ENCODE assay signal across 8 mouse cellular contexts in genomic region chr5:99202074-99202837, GRCm38 (mm10).
A peak's percentile ranks its signal among the peaks of the same experiment; 100 is the strongest.
DNase-seq lines count a peak whose midpoint lies in the region; ATAC-seq and TF ChIP-seq lines count a peak whose summit lies in the region.

No protein-coding gene starts in this region.

- H3K27me3 ChIP-seq in C2C12 (ENCODE audit: control insufficient read depth, insufficient read depth, insufficient read length) = no peaks in the 10 kb centered on the region
- peaks cover 4% of the 10 kb centered on the region; the same call in 1 of the 2 replicates for H3K27me3 ChIP-seq in heart, embryonic 15.5 days
- peaks cover 7% of the 10 kb centered on the region for H3K27me3 ChIP-seq in liver, embryonic 12.5 days (replicated peaks)

- 52% methylated on average over 15 of the region's 15 CpGs for WGBS in heart, embryonic 15.5 days
- 47% methylated on average over 15 of the region's 15 CpGs for WGBS in liver, embryonic 12.5 days (ENCODE audit: insufficient replicate concordance)

- H3K27ac ChIP-seq in heart, embryonic 15.5 days = no peak overlapping the region
- no peak overlapping the region for H3K27ac ChIP-seq in liver, embryonic 12.5 days

- peak; percentile 52 for DNase-seq in adrenal gland, adult 2 months
- DNase-seq in embryo, embryonic 9.5 days (ENCODE audit: extremely low spot score) = peak; percentile 59
- peak; percentile 62 for DNase-seq in kidney, postnatal 10 days
- DNase-seq in natural killer cell, adult 2 months (ENCODE audit: low spot score in 2 of 2) = peak; percentile 2 to 51
- DNase-seq in thymus, postnatal 14 days = peak; percentile 30

- peak overlapping the region; percentile 55 for H3K4me2 ChIP-seq in heart, embryonic 15.5 days
- peak overlapping the region; percentile 28 for H3K4me2 ChIP-seq in liver, embryonic 12.5 days

- no peak for ATAC-seq in heart, embryonic 15.5 days (replicated peaks; ENCODE audit: insufficient number of reproducible peaks, insufficient read depth, low FRiP score, low read depth)
- ATAC-seq in liver, embryonic 12.5 days = no peak

- no peaks in the 10 kb centered on the region for H3K36me3 ChIP-seq in C2C12 (ENCODE audit: control insufficient read depth, insufficient read depth)
- H3K36me3 ChIP-seq in heart, embryonic 15.5 days = no peaks in the 10 kb centered on the region
- H3K36me3 ChIP-seq in liver, embryonic 12.5 days = no peaks in the 10 kb centered on the region

- no peak overlapping the region for H3ac ChIP-seq in C2C12 (ENCODE audit: control insufficient read depth, insufficient read length, low read depth)

- H3K79me3 ChIP-seq in C2C12 (ENCODE audit: low read depth) = no peaks in the 10 kb centered on the region

- no peaks in the 10 kb centered on the region for H3K9me3 ChIP-seq in heart, embryonic 15.5 days (replicated peaks)
- H3K9me3 ChIP-seq in liver, embryonic 12.5 days (replicated peaks) = no peaks in the 10 kb centered on the region

- no peak overlapping the region for H3K9ac ChIP-seq in heart, embryonic 15.5 days
- no peak overlapping the region for H3K9ac ChIP-seq in liver, embryonic 12.5 days

- no peaks in the 10 kb centered on the region for H3K79me2 ChIP-seq in C2C12 (ENCODE audit: control insufficient read depth, insufficient read depth)

- TF ChIP-seq CTCF in C2C12 (IDR thresholded peaks at IDR 0.05; ENCODE audit: control insufficient read depth, insufficient read depth, insufficient read length) = peak; percentile 13

- no peak overlapping the region for H3K4me3 ChIP-seq in C2C12 (ENCODE audit: insufficient read depth, poor library complexity, severe bottlenecking)
- peak overlapping the region; percentile 21; the same call in 1 of the 2 replicates for H3K4me3 ChIP-seq in heart, embryonic 15.5 days
- H3K4me3 ChIP-seq in liver, embryonic 12.5 days = no peak overlapping the region

- no peaks in the 10 kb centered on the region for H3K4me1 ChIP-seq in heart, embryonic 15.5 days (replicated peaks)
- H3K4me1 ChIP-seq in liver, embryonic 12.5 days = no peaks in the 10 kb centered on the region

TF ChIP-seq in C2C12, 6 proteins besides CTCF, POLR2A, EP300 and RAD21:
- TF ChIP-seq MYOG (IDR thresholded peaks at IDR 0.05; ENCODE audit: control insufficient read depth, extremely low read depth, insufficient read length) (no peak), CEBPB (IDR thresholded peaks at IDR 0.05; ENCODE audit: low read depth) (no peak), MYOD1 (IDR thresholded peaks at IDR 0.05; ENCODE audit: control insufficient read depth, insufficient read length, low read depth) (no peak), FOSL1 (IDR thresholded peaks at IDR 0.05; ENCODE audit: insufficient read depth, low read length, poor library complexity, severe bottlenecking) (no peak), USF1 (IDR thresholded peaks at IDR 0.05; ENCODE audit: low read depth) (no peak), MAX (IDR thresholded peaks at IDR 0.05) (no peak)
